Mouse (Mus musculus) brain, embryonic 14.5 days (tissue): Measurements from ENCODE around the gene Coq2. TPM values are rescaled to one million over a fixed set of nuclear protein-coding genes. Genes with fewer than 3 reads are reported as not detected.

Experiments used
- DNase-seq: peaks from one replicate; pipeline ENCODE4 v3.0.0-alpha.2; 2011; ENCODE audit warnings: low read depth
- CTCF ChIP-seq: fragments of 200-500 bp; IDR thresholded peaks from 2 replicates; pipeline ENCODE4 v1.5.1; 2012; ENCODE audit warnings: inconsistent platforms, mild to moderate bottlenecking, moderate library complexity, borderline replicate concordance; ENCODE audit not compliant: insufficient read depth, insufficient read length; ENCODE audit errors: extremely low read depth
- POLR2A ChIP-seq: fragments of 200-500 bp; IDR thresholded peaks from 2 replicates; pipeline ENCODE4 v1.6.1; 2012; ENCODE audit warnings: mild to moderate bottlenecking, inconsistent platforms, borderline replicate concordance; ENCODE audit not compliant: poor library complexity, insufficient read depth, insufficient read length, severe bottlenecking; ENCODE audit errors: extremely low read depth
- polyA plus RNA-seq: library from polyadenylated mRNA; depleted of rRNA; stranded (reverse); fragments of >200 nt; gene quantifications from 2 replicates; pipeline ENCODE4 v1.2.3, GENCODE M21; 2012; rRNA removed

Coq2 gene
- polyA plus RNA-seq = 66.9 and 87.9 TPM in 2 replicates

GRCm38 (mm10) chr5:100674711-100675376 lies at the start of gene Coq2:
Coq2 (minus strand) TSS chr5:100675140.
- peak; percentile 76 for TF ChIP-seq CTCF
- TF ChIP-seq POLR2A = no peak
- peak; percentile 94 for DNase-seq

- DNase-seq = peak; percentile 48
- no peak for TF ChIP-seq POLR2A
- no peak for TF ChIP-seq CTCF
Observed at GRCm38 (mm10) chr5:100719235-100720088, 44.5 kb upstream of the Coq2 start, which contains the start of gene Hpse. Hpse (minus strand) TSS chr5:100719716.

- no peak for DNase-seq
- TF ChIP-seq CTCF = no peak
- no peak for TF ChIP-seq POLR2A
Observed at GRCm38 (mm10) chr5:100716762-100717161, 41.8 kb upstream of the Coq2 start.

GRCm38 (mm10) chr5:100711219-100711618 lies 36.3 kb upstream of the Coq2 start:
- TF ChIP-seq CTCF (no peak), POLR2A (no peak)
- no peak for DNase-seq

DNA sequence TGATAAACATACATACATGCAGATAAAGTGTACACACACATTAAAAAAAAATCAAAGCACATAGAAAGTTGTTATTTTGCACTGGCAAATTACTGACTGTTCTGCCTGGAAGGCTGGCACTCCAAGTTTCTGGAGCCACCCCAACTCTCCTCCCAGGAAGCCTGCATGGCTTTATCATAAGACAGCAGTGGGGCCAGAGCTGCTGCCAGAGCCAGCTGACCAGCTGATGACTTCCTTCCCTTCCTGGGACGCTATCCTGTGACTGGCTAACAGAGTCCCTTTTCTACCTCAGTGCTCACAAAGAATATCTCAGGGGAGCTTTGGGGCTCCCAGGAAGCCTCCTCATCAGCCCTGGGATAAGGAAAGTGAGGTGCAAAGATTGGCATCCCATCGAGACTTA lies 35.1 kb upstream of the Coq2 start:
- DNase-seq = no peak
- TF ChIP-seq POLR2A = no peak
- TF ChIP-seq CTCF = no peak

GRCm38 (mm10) chr5:100709035-100709434 lies 34.1 kb upstream of the Coq2 start:
- TF ChIP-seq CTCF (no peak), POLR2A (no peak)
- no peak for DNase-seq

- peak; percentile 5 for DNase-seq
Observed at GRCm38 (mm10) chr5:100706675-100707074, 31.7 kb upstream of the Coq2 start.

DNA sequence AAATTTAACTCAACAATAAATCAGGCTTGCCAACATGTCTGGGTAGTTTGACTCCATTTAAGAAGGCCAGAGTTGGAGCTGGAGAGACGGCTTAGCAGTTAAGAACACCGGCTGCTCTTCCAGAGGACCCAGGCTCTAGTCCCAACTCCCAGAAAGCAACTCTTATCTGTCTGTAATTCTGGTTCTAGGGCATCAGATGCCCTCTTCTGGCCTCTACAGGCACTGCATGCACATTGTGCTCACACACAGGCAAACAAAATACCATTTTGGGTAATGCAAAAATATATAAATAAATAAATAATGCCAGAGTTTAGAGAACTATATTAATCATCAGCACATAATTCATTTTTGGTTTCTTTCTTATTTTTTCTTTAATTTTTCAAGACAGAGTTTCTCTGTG lies 29.3 kb upstream of the Coq2 start:
- DNase-seq = no peak
- TF ChIP-seq POLR2A = no peak
- TF ChIP-seq CTCF = 0 out of 2 replicates have a peak, but pooled peaks have one; percentile 10

More at GRCm38 (mm10) chr5:100706675-100707074, 31.7 kb upstream of the Coq2 start:
- TF ChIP-seq POLR2A (no peak), CTCF (no peak)

GRCm38 (mm10) chr5:100702325-100702724 lies 27.4 kb upstream of the Coq2 start:
- TF ChIP-seq POLR2A = no peak
- no peak for TF ChIP-seq CTCF
- no peak for DNase-seq

- no peak for DNase-seq
- TF ChIP-seq POLR2A = no peak
- no peak for TF ChIP-seq CTCF
Observed at GRCm38 (mm10) chr5:100700861-100701620, 26.1 kb upstream of the Coq2 start.

DNA sequence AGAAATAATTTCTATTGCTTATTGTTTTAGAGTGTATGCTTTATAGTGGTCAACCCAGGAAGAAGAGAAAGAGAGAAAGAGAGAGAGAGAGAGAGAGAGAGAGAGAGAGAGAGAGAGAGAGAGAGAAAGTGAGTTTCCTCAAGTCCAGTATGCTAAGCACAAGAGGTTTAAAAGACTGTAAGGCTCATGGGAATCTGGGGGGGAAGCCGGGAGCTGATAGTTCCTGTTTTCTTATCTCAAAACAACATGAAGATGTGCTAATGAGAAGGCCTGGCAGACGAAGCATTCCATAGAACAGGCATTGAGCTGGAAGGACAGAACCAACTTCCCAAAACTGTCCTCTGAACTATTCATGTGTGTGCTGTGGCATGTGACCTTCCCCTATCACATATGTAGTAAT lies 22.9 kb upstream of the Coq2 start:
- no peak for DNase-seq
- TF ChIP-seq CTCF (no peak), POLR2A (no peak)

GRCm38 (mm10) chr5:100697398-100697797 lies 22.5 kb upstream of the Coq2 start:
- TF ChIP-seq CTCF (no peak), POLR2A (no peak)
- no peak for DNase-seq
